Mouse (Mus musculus) heart, embryonic 11.5 days (tissue): Measurements from ENCODE around the gene Tgif2. TPM values are rescaled to one million over a fixed set of nuclear protein-coding genes. Genes with fewer than 3 reads are reported as not detected.
"Not testable (repeated sequence)": the region's sequence is repeated elsewhere in the genome, so short reads cannot be mapped to it uniquely, and the experiment has no call there.

Experiments
- ATAC-seq: fragments of 200-750 bp; cut with Nextera tagmentation; replicated peaks from 2 replicates; pipeline ENCODE4 v1.8.0; 2017; ENCODE audit warnings: moderate library complexity; ENCODE audit not compliant: insufficient number of reproducible peaks, low FRiP score, low TSS enrichment
- H3K27ac ChIP-seq: fragments of 300-500 bp; sonication (generic); 2 replicates; pipeline ENCODE4 v1.5.1; 2014; ENCODE audit warnings: mild to moderate bottlenecking, low read depth, low read length
- H3K27me3 ChIP-seq: fragments of 300-500 bp; sonication (generic); 2 replicates; pipeline ENCODE4 v1.6.1; 2014; ENCODE audit warnings: mild to moderate bottlenecking, low read length, mixed read lengths; ENCODE audit not compliant: control insufficient read depth, insufficient read depth
- H3K36me3 ChIP-seq: fragments of 300-500 bp; sonication (generic); 2 replicates; pipeline ENCODE4 v1.6.1; 2014; ENCODE audit warnings: mild to moderate bottlenecking, low read length, moderate library complexity, mixed read lengths; ENCODE audit not compliant: control insufficient read depth, insufficient read depth
- H3K4me1 ChIP-seq: fragments of 300-500 bp; sonication (generic); 2 replicates; pipeline ENCODE4 v1.6.1; 2014; ENCODE audit warnings: low read length; ENCODE audit not compliant: control insufficient read depth, insufficient read depth
- H3K4me2 ChIP-seq: fragments of 300-500 bp; sonication (generic); 2 replicates; pipeline ENCODE4 v1.6.1; 2014; ENCODE audit warnings: mild to moderate bottlenecking, moderate library complexity
- H3K4me3 ChIP-seq: fragments of 300-500 bp; sonication (generic); 2 replicates; pipeline ENCODE4 v1.5.1; 2014; ENCODE audit warnings: low read depth, low read length
- H3K9ac ChIP-seq: fragments of 300-500 bp; sonication (generic); 2 replicates; pipeline ENCODE4 v1.6.1; 2014; ENCODE audit warnings: mild to moderate bottlenecking, low read depth, low read length, moderate library complexity
- H3K9me3 ChIP-seq: fragments of 300-500 bp; sonication (generic); replicated peaks from 2 replicates; pipeline ENCODE4 v1.6.1; 2016; ENCODE audit warnings: low read length; ENCODE audit not compliant: control insufficient read depth
- WGBS: fragments of 180-500 bp; shearing (Covaris S2); extraction: QIAGEN DNeasy Blood & Tissue Kit; methylation state at CpG from one replicate; pipeline ENCODE4 v1.1.7; 2014; ENCODE audit not compliant: insufficient replicate concordance; 5-methylcytosine and 5-hydroxymethylcytosine counted together
- polyA plus RNA-seq: library from polyadenylated mRNA; unstranded; fragments of >200 nt; fragmentation: Nextera tagmentation; extraction: Ambion mirVana; gene quantifications from 2 replicates; pipeline ENCODE4 v1.2.1, GENCODE M21; 2014

Tgif2 gene
- polyA plus RNA-seq, 1 experiment from 2014 or later: 42.7 TPM

DNA sequence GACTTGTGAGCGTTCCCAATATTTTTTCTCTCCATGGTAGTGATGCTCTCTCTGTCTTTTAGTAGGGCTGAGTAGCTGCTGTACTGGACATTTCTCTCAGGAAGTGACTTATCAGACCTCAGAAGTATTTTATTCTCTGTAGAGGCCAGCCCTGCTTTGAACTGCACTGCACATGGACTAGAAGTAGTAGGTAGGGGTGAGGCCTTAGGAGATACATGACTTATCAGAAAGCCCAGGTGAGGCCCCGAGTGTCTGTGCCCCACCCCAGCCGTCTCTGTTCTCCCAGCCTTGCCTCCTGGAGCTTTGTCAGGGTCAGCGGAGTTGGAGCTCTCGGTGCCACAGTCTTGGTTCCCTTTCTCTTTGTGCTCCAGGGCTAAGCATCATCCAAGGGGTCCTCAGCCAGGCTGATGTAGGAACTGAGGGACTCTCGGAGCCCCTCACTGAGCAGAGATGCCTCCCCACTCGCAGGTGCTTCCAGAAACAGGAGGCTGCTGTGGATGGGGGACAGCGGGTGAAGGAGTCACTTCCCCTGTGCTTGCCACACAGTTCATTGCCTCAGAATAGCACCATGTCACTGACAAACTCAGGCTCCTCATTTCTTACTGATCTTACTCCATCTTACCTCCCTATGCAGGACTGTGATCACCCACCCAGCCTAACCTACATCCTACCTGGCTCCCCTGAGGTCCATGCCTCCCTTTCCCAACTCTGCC lies 34.4 kb downstream of the Tgif2 start:
- H3K4me1 ChIP-seq: 0 out of 2 replicates have a peak, but pooled peaks cover 5% of the 10 kb centered on the region
- no peak overlapping the region for H3K9ac ChIP-seq
- H3K36me3 ChIP-seq: peaks cover 12% of the 10 kb centered on the region
- no peak overlapping the region for H3K4me3 ChIP-seq
- H3K4me2 ChIP-seq: no peak overlapping the region
- H3K27me3 ChIP-seq: no peaks in the 10 kb centered on the region
- no peak overlapping the region for H3K27ac ChIP-seq
- 85% methylated on average over 8 of the region's 8 CpGs for WGBS
- ATAC-seq: no peak
- no peaks in the 10 kb centered on the region for H3K9me3 ChIP-seq

- Histone ChIP-seq H3K27me3 (no peaks in the 10 kb centered on the region), H3K4me1 (0 out of 2 replicates have a peak, but pooled peaks cover 5% of the 10 kb centered on the region), H3K27ac (no peak overlapping the region), H3K36me3 (peaks cover 7% of the 10 kb centered on the region), H3K9me3 (no peaks in the 10 kb centered on the region), H3K4me3 (no peak overlapping the region), H3K4me2 (no peak overlapping the region), H3K9ac (no peak overlapping the region)
- ATAC-seq: no peak
- WGBS: 92% methylated on average over 4 of the region's 4 CpGs
These were observed 35.1 kb downstream of the Tgif2 start for GRCm38 (mm10) chr2:156874760-156875510.

- H3K27ac ChIP-seq: no peak overlapping the region
- H3K36me3 ChIP-seq: peaks cover 7% of the 10 kb centered on the region
- H3K4me2 ChIP-seq: no peak overlapping the region
- peaks cover 5% of the 10 kb centered on the region; the same call in 1 of the 2 replicates for H3K4me1 ChIP-seq
- no peak overlapping the region for H3K4me3 ChIP-seq
- peaks cover 3% of the 10 kb centered on the region; the same call in 1 of the 2 replicates for H3K27me3 ChIP-seq
- H3K9ac ChIP-seq: no peak overlapping the region
- no peaks in the 10 kb centered on the region for H3K9me3 ChIP-seq
- 57% methylated on average over 9 of the region's 9 CpGs for WGBS
- ATAC-seq: no peak
These were observed 37.9 kb downstream of the Tgif2 start for GRCm38 (mm10) chr2:156877726-156878125.

- Histone ChIP-seq H3K27me3 (peaks cover 3% of the 10 kb centered on the region; the same call in 1 of the 2 replicates), H3K27ac (no peak overlapping the region), H3K9me3 (no peaks in the 10 kb centered on the region), H3K4me3 (no peak overlapping the region), H3K36me3 (peaks cover under 1% of the 10 kb centered on the region), H3K4me1 (peaks cover 5% of the 10 kb centered on the region; the same call in 1 of the 2 replicates), H3K9ac (no peak overlapping the region), H3K4me2 (no peak overlapping the region)
- 87% methylated on average over 3 of the region's 3 CpGs for WGBS
- ATAC-seq: no peak
These were observed 39.7 kb downstream of the Tgif2 start for GRCm38 (mm10) chr2:156879541-156879940.

- no peak overlapping the region for H3K4me3 ChIP-seq
- WGBS: 20% methylated on average over 10 of the region's 10 CpGs
- no peaks in the 10 kb centered on the region for H3K36me3 ChIP-seq
- H3K27ac ChIP-seq: peak overlapping the region; percentile 50; the same call in 1 of the 2 replicates
- peaks cover 5% of the 10 kb centered on the region; the same call in 1 of the 2 replicates for H3K4me1 ChIP-seq
- peaks cover 3% of the 10 kb centered on the region; the same call in 1 of the 2 replicates for H3K27me3 ChIP-seq
- peak; percentile 49 for ATAC-seq
- peak overlapping the region; percentile 43 for H3K9ac ChIP-seq
- H3K9me3 ChIP-seq: no peaks in the 10 kb centered on the region
- peak overlapping the region; percentile 31 for H3K4me2 ChIP-seq
These were observed 42.7 kb downstream of the Tgif2 start for GRCm38 (mm10) chr2:156882431-156883001.

DNA sequence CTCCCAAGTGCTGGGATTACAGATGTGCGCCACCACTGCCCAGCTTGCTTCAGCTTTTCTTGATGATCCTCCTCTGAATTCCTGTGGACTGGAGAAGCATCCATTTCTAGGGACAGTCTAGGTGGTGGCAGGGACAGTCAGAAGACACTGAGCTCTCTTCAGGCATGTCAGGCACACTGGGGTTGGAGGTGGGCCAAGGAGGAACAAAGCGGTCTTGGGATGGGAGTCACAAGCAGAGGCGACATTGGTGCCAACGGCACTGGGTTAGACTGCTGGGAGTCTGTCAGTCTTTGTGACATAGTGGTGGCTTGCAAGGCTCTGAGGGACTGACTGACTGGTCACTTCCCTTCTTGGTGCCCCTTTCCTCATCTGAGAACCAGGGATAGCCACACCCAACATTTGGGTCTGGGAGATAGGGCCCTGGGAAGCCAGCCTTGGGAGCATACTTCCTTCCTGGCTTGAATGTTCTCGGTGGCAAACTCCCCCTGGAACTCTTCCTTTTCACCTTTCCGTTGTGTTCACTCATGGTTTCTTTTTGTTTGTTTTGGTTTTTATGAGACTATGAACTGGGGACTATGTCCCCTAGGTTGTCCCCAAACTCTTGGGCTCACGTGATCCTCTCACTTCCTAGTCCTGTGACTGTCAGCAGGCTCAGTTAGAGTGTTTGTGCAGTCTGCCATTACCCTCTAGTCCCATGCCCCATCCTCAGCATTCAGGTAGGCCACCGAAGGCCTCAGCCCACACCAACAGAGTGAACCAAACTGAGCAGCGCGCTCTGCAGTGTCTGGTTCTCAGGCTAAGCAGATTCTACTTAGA lies 44.8 kb downstream of the Tgif2 start:
- Histone ChIP-seq H3K9me3 (no peaks in the 10 kb centered on the region), H3K4me2 (no peak overlapping the region), H3K36me3 (no peaks in the 10 kb centered on the region), H3K27me3 (peaks cover 3% of the 10 kb centered on the region; the same call in 1 of the 2 replicates), H3K4me1 (peaks cover 5% of the 10 kb centered on the region; the same call in 1 of the 2 replicates), H3K9ac (no peak overlapping the region), H3K27ac (no peak overlapping the region), H3K4me3 (no peak overlapping the region)
- no peak for ATAC-seq
- 69% methylated on average over 10 of the region's 10 CpGs for WGBS

DNA sequence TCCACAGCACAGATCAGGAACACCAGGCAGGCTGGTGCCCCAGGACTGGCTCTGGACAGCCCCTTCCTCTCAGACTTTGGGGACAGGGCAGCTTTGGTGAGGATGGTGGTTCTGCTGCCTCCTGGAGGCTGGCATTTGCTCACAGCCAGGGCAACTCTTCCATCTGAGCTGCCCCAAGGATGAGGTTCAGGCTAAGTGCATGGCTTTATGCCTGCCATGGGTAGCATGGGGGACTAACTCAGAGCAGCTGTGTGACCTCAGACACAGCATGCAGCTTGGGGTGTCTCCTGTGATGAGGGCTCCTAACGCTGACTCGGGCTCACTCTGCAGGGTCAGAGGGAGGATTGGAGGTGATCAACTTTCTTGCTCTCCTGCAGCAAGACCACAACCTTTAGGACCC lies 45.9 kb downstream of the Tgif2 start:
- not testable (repeated sequence) for H3K9me3 ChIP-seq, H3K36me3 ChIP-seq, H3K4me3 ChIP-seq, H3K9ac ChIP-seq, H3K4me2 ChIP-seq, H3K4me1 ChIP-seq, H3K27ac ChIP-seq, H3K27me3 ChIP-seq, ATAC-seq
- 86% methylated on average over 2 of the region's 2 CpGs for WGBS

DNA sequence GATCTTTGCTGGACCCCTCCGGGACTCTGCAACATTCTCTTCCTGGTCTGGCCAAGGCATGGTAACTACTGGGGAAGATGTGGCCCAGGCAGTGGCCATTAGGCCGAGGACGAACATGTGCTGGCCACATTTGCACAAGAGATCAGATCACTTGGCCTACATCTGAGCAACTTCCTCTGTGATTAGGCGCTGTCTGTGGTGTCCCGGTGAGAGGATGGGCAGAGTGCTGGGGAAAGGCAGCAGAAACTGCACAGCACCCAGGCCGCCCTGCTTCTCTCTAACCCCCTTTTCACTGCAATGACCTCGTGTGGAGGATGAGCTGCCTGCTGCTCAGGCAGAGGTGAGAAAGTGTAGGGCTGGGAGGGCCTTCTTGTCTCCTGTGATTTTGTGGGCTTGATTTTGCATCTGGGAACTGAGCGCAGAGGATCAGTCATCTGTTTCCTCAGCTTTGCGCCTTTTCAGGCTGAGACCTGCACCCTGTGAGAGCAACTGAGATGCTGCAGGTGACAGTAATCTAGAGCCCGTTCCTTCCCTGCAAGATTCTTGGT lies 46.4 kb downstream of the Tgif2 start:
- Histone ChIP-seq H3K4me1 (peaks cover 5% of the 10 kb centered on the region; the same call in 1 of the 2 replicates), H3K36me3 (no peaks in the 10 kb centered on the region), H3K4me3 (no peak overlapping the region), H3K4me2 (no peak overlapping the region), H3K9ac (no peak overlapping the region), H3K27me3 (peaks cover 3% of the 10 kb centered on the region; the same call in 1 of the 2 replicates), H3K9me3 (no peaks in the 10 kb centered on the region), H3K27ac (no peak overlapping the region)
- WGBS: 74% methylated on average over 10 of the region's 10 CpGs
- ATAC-seq: no peak
